Mouse (Mus musculus) spleen, adult 2 months (tissue): ENCODE results near the gene Btnl10.
A peak's percentile ranks its signal among the peaks of the same experiment; 100 is the strongest.

Experiments
- CTCF ChIP-seq: fragments of 200-500 bp; IDR thresholded peaks from 2 replicates; pipeline ENCODE4 v1.5.1; 2011; ENCODE audit warnings: mild to moderate bottlenecking, inconsistent platforms; ENCODE audit not compliant: insufficient read depth, insufficient read length, insufficient replicate concordance; ENCODE audit errors: extremely low read depth
- POLR2A ChIP-seq: fragments of 200-500 bp; IDR thresholded peaks from 2 replicates; pipeline ENCODE4 v1.6.1; 2011; ENCODE audit warnings: low read depth, low read length, inconsistent platforms

DNA sequence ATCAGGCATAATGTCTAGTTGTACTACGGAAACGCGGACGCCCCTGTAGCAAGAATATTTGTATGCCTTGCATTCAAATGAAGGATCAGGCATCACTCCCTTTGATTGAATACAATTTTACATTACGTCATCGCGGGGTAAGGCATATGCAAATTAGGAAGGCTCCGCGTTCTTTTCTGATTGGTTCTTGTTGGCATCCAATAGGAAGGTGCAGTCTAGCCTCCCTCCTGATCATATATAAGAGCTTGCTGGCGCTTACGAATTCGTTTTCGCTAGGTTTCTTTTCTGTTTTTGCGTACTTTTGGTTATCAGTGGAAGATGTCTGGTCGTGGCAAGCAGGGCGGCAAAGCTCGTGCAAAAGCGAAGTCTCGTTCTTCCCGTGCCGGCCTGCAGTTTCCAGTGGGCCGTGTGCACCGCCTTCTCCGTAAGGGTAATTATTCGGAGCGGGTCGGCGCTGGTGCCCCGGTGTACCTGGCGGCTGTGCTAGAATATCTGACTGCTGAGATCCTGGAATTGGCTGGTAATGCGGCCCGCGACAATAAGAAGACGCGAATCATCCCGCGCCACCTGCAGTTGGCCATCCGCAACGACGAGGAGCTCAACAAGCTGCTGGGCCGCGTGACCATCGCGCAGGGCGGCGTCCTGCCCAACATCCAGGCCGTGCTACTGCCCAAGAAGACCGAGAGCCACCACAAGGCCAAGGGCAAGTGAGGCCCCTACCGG is 36.9 kb downstream of the Btnl10 start, which contains the start of the genes Hist3h2a and Trim17:
- TF ChIP-seq CTCF (peak; percentile 39; the same call in 1 of the 2 replicates), POLR2A (peak; percentile 74; the same call in 1 of the 2 replicates)
